Mouse (Mus musculus) mouse embryonic stem cell (cell line): Measurements from ENCODE around the gene Tmem14a.
"Not testable (repeated sequence)": the region's sequence is repeated elsewhere in the genome, so short reads cannot be mapped to it uniquely, and the experiment has no call there.

Source experiments
- in situ Hi-C, 2 experiments: fragments of 300-500 bp; cut with MboI; formaldehyde crosslinking; loops; 1 replicate in 1 of 2; 3 replicates in 1 of 2; pipeline ENCODE4 v1.14.3; 2019 to 2020; ENCODE audit warnings: low sequenced_read_pairs in 2 of 2, low pct_unique_long_range_greater_than_20kb in 1 of 2, mixed read lengths in 1 of 2; ENCODE audit not compliant: unreplicated experiment in 1 of 2

Tmem14a gene

GRCm38 (mm10) chr1:21248560-21249390, 30.4 kb downstream of the Tmem14a start:
- in situ Hi-C loops = no loop called here

GRCm38 (mm10) chr1:21251661-21252060, 33.3 kb downstream of the Tmem14a start:
- in situ Hi-C loops = no loop called here

GRCm38 (mm10) chr1:21252566-21253302, 34.4 kb downstream of the Tmem14a start:
- in situ Hi-C loops = no loop called here

GRCm38 (mm10) chr1:21253303-21253650, 34.9 kb downstream of the Tmem14a start:
- in situ Hi-C loops = no loop called here

- in situ Hi-C loops = no loop called here
These were observed 35.5 kb downstream of the Tmem14a start for GRCm38 (mm10) chr1:21253856-21254255.

- in situ Hi-C loops = no loop called here
These were observed 37.4 kb downstream of the Tmem14a start for GRCm38 (mm10) chr1:21255625-21256345.

- in situ Hi-C loops = no loop called here
These were observed 38.0 kb downstream of the Tmem14a start for GRCm38 (mm10) chr1:21256391-21256790.

- in situ Hi-C loops = no loop called here
These were observed 38.5 kb downstream of the Tmem14a start for GRCm38 (mm10) chr1:21256871-21257270.

GRCm38 (mm10) chr1:21259981-21260380, 41.6 kb downstream of the Tmem14a start:
- in situ Hi-C loops = loop anchor here (5.0 kb wide), 2 partner anchors 33 to 43 kb away; partner anchors contain the start of gene Tmem14a (in 1 of the 2)

- in situ Hi-C loops = loop anchor here (5.0 kb wide), 2 partner anchors 35 to 45 kb away; partner anchors contain the start of gene Tmem14a (in 1 of the 2)
These were observed 44.0 kb downstream of the Tmem14a start for GRCm38 (mm10) chr1:21262401-21262800.

GRCm38 (mm10) chr1:21263986-21264385, 45.6 kb downstream of the Tmem14a start:
- in situ Hi-C loops = loop anchor here (5.0 kb wide), 2 partner anchors 37 to 47 kb away; partner anchors contain the start of gene Tmem14a (in 1 of the 2)

GRCm38 (mm10) chr1:21264747-21265146, 46.4 kb downstream of the Tmem14a start:
- in situ Hi-C loops = loop anchor here (5.0 kb wide), 2 partner anchors 37 to 47 kb away; partner anchors contain the start of gene Tmem14a (in 1 of the 2)

GRCm38 (mm10) chr1:21266766-21267165, 48.4 kb downstream of the Tmem14a start:
- in situ Hi-C loops = no loop called here

GRCm38 (mm10) chr1:21267466-21267865, 49.1 kb downstream of the Tmem14a start:
- in situ Hi-C loops = not testable (repeated sequence)

- in situ Hi-C loops = no loop called here
These were observed 53.1 kb downstream of the Tmem14a start for GRCm38 (mm10) chr1:21271343-21272055.

GRCm38 (mm10) chr1:21272056-21272431, 53.7 kb downstream of the Tmem14a start:
- in situ Hi-C loops = no loop called here

- in situ Hi-C loops = no loop called here
These were observed 54.7 kb downstream of the Tmem14a start for GRCm38 (mm10) chr1:21273091-21273490.

- in situ Hi-C loops = no loop called here
These were observed 56.2 kb downstream of the Tmem14a start for GRCm38 (mm10) chr1:21274437-21275040.
